8 mouse cellular contexts compared by ENCODE assay signal in the genomic region with DNA sequence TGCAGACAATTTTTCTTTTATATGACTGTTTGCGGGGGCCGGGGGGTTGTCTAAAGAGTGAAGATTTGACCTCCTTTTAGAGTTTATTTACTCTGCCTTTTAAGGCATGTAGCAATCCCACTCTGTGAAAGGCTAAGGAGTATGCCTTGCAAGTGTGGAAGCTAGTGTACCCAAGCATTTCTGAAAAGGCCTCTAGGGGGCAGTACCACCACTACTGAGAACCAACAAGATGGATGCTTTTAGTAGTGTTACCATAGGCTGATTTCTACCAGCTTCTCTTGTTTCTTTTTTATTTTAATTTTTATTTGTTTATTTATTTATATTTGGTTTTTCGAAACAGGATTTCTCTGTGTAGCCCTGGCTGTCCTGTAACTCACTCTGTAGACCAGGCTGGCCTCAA.
DNase-seq lines count a peak whose midpoint lies in the region; ATAC-seq lines count a peak whose summit lies in the region.

No protein-coding gene starts in this region.

- ATAC-seq in hindbrain, embryonic 11.5 days (ENCODE audit: low FRiP score): no peak
- ATAC-seq in hindbrain, embryonic 13.5 days (ENCODE audit: low FRiP score): no peak
- no peak for ATAC-seq in embryonic facial prominence, embryonic 12.5 days (ENCODE audit: insufficient number of reproducible peaks, insufficient read depth, low FRiP score, low TSS enrichment)
- ATAC-seq in midbrain, embryonic 11.5 days (ENCODE audit: low FRiP score): no peak

- no peaks in the 10 kb centered on the region for H3K27me3 ChIP-seq in hindbrain, embryonic 11.5 days (ENCODE audit: control insufficient read depth, insufficient read depth, low read length)
- no peaks in the 10 kb centered on the region for H3K27me3 ChIP-seq in hindbrain, embryonic 13.5 days
- H3K27me3 ChIP-seq in embryonic facial prominence, embryonic 12.5 days: no peaks in the 10 kb centered on the region
- no peaks in the 10 kb centered on the region for H3K27me3 ChIP-seq in midbrain, embryonic 11.5 days (ENCODE audit: control insufficient read depth, insufficient read depth, low read length)

- H3K9ac ChIP-seq in hindbrain, embryonic 11.5 days (ENCODE audit: low read depth, low read length): no peak overlapping the region
- no peak overlapping the region for H3K9ac ChIP-seq in hindbrain, embryonic 13.5 days
- H3K9ac ChIP-seq in embryonic facial prominence, embryonic 12.5 days: no peak overlapping the region
- H3K9ac ChIP-seq in midbrain, embryonic 11.5 days (ENCODE audit: low read length): no peak overlapping the region

- H3K4me1 ChIP-seq in hindbrain, embryonic 11.5 days (replicated peaks; ENCODE audit: control insufficient read depth, insufficient read depth, low read length): no peaks in the 10 kb centered on the region; the same call in 1 of the 2 replicates
- H3K4me1 ChIP-seq in hindbrain, embryonic 13.5 days (replicated peaks): 0 out of 2 replicates have a peak, but pooled peaks cover 5% of the 10 kb centered on the region
- 0 out of 2 replicates have a peak, but pooled peaks cover 13% of the 10 kb centered on the region for H3K4me1 ChIP-seq in embryonic facial prominence, embryonic 12.5 days
- H3K4me1 ChIP-seq in midbrain, embryonic 11.5 days (ENCODE audit: control insufficient read depth, insufficient read depth, low read length): no peaks in the 10 kb centered on the region

- H3K4me2 ChIP-seq in hindbrain, embryonic 11.5 days (replicated peaks; ENCODE audit: low read depth, low read length): no peak overlapping the region
- no peak overlapping the region for H3K4me2 ChIP-seq in hindbrain, embryonic 13.5 days
- no peak overlapping the region for H3K4me2 ChIP-seq in embryonic facial prominence, embryonic 12.5 days (replicated peaks)
- H3K4me2 ChIP-seq in midbrain, embryonic 11.5 days: no peak overlapping the region

- no peaks in the 10 kb centered on the region for H3K36me3 ChIP-seq in hindbrain, embryonic 11.5 days (ENCODE audit: control insufficient read depth, insufficient read depth, low read length)
- no peaks in the 10 kb centered on the region for H3K36me3 ChIP-seq in hindbrain, embryonic 13.5 days
- no peaks in the 10 kb centered on the region for H3K36me3 ChIP-seq in embryonic facial prominence, embryonic 12.5 days
- H3K36me3 ChIP-seq in midbrain, embryonic 11.5 days (ENCODE audit: control insufficient read depth, insufficient read depth, low read length): no peaks in the 10 kb centered on the region

- DNase-seq in hindbrain, embryonic 11.5 days (ENCODE audit: low spot score): peak; percentile 51
- peak; percentile 78 for DNase-seq in CD4-positive, CD25-positive, alpha-beta regulatory T cell, adult 2 months (ENCODE audit: low read depth, low spot score)
- peak; percentile 68 for DNase-seq in adrenal gland, adult 2 months
- peak; percentile 20 to 30 for DNase-seq in lung, adult 18-20 months
- DNase-seq in thymus, postnatal 0 days (ENCODE audit: low spot score): peak; percentile 68
- DNase-seq in midbrain, embryonic 11.5 days (ENCODE audit: low spot score, missing footprints): no peak

- no peak overlapping the region for H3K4me3 ChIP-seq in hindbrain, embryonic 11.5 days (ENCODE audit: low read depth, low read length)
- H3K4me3 ChIP-seq in hindbrain, embryonic 13.5 days: no peak overlapping the region
- H3K4me3 ChIP-seq in embryonic facial prominence, embryonic 12.5 days: no peak overlapping the region
- no peak overlapping the region for H3K4me3 ChIP-seq in midbrain, embryonic 11.5 days (ENCODE audit: low read depth, low read length)

- H3K9me3 ChIP-seq in hindbrain, embryonic 11.5 days (ENCODE audit: control insufficient read depth, low read length): no peaks in the 10 kb centered on the region
- H3K9me3 ChIP-seq in hindbrain, embryonic 13.5 days: no peaks in the 10 kb centered on the region
- H3K9me3 ChIP-seq in embryonic facial prominence, embryonic 12.5 days: no peaks in the 10 kb centered on the region
- no peaks in the 10 kb centered on the region for H3K9me3 ChIP-seq in midbrain, embryonic 11.5 days (ENCODE audit: control insufficient read depth, low read length)

- no peak overlapping the region for H3K27ac ChIP-seq in hindbrain, embryonic 11.5 days (ENCODE audit: low read depth, low read length)
- no peak overlapping the region for H3K27ac ChIP-seq in hindbrain, embryonic 13.5 days
- H3K27ac ChIP-seq in embryonic facial prominence, embryonic 12.5 days: peak overlapping the region; percentile 69; the same call in 1 of the 2 replicates
- H3K27ac ChIP-seq in midbrain, embryonic 11.5 days (ENCODE audit: low read depth, low read length): no peak overlapping the region

- WGBS in hindbrain, embryonic 11.5 days: 89% methylated on average over 3 of the region's 3 CpGs
- 86% methylated on average over 3 of the region's 3 CpGs for WGBS in hindbrain, embryonic 13.5 days
- WGBS in embryonic facial prominence, embryonic 12.5 days: 84% methylated on average over 3 of the region's 3 CpGs
- 82% methylated on average over 3 of the region's 3 CpGs for WGBS in midbrain, embryonic 11.5 days
